Mouse (Mus musculus): Measurements from ENCODE around the gene Tex36.

The Tex36 gene

DNA sequence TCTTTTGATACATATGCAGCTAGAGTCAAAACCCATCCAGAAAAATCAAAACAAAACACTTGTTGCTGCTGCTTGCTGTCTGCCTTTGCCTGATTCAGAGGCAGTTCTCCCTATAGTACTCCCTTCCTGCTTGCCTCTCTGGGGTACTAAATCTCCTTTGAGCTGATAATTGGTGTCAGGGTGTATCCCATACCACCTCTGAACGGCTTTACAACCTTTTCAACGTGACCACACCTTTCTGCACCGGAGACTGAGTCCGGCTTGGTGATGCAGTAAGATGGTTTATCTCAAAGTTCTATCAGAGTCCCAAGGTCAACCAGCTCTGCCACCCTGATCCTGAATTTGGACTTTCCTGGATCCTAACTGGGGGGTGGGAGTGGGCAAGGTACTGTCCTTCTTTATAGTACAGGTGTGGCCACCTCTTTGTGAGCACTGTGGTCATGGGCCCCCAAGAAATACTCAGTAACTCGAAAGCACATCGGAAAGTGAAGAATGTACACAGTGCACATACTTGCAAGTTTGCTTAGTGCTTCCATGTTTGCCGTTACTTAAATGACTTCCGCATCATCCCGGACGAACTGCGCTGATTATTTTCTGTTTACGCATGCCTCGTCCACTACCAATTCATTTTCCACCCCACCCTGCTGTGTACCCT is 2.6 kb upstream of the Tex36 start:
- in situ Hi-C loops (cut with MboI, MseI) = loop anchor here in 1 of 2 experiments (10.0 to 25.0 kb wide), 2 partner anchors 567 to 1050 kb away; no protein-coding TSS in a partner anchor

- in situ Hi-C loops (cut with MboI, MseI) = loop anchor here in 1 of 2 experiments (10.0 to 25.0 kb wide), 2 partner anchors 566 to 1052 kb away; no protein-coding TSS in a partner anchor
Measured at GRCm38 (mm10) chr7:133603156-133603555, 1.2 kb upstream of the Tex36 start.

- in situ Hi-C loops (cut with MboI, MseI) = loop anchor here in 1 of 2 experiments (10.0 to 25.0 kb wide), 2 partner anchors 563 to 1054 kb away; no protein-coding TSS in a partner anchor
Measured at GRCm38 (mm10) chr7:133600558-133600957, 1.4 kb downstream of the Tex36 start.

- in situ Hi-C loops (cut with MboI, MseI) = loop anchor here in 1 of 2 experiments (10.0 kb wide), 1 partner anchor 237 kb away; no protein-coding TSS in a partner anchor
Measured at GRCm38 (mm10) chr7:133591750-133592149, 10.2 kb downstream of the Tex36 start.

GRCm38 (mm10) chr7:133583216-133583615 is 18.7 kb downstream of the Tex36 start:
- in situ Hi-C loops (cut with MboI, MseI) = no loop called here

- in situ Hi-C loops (cut with MboI, MseI) = no loop called here
Measured at GRCm38 (mm10) chr7:133580296-133580640, 21.7 kb downstream of the Tex36 start.

DNA sequence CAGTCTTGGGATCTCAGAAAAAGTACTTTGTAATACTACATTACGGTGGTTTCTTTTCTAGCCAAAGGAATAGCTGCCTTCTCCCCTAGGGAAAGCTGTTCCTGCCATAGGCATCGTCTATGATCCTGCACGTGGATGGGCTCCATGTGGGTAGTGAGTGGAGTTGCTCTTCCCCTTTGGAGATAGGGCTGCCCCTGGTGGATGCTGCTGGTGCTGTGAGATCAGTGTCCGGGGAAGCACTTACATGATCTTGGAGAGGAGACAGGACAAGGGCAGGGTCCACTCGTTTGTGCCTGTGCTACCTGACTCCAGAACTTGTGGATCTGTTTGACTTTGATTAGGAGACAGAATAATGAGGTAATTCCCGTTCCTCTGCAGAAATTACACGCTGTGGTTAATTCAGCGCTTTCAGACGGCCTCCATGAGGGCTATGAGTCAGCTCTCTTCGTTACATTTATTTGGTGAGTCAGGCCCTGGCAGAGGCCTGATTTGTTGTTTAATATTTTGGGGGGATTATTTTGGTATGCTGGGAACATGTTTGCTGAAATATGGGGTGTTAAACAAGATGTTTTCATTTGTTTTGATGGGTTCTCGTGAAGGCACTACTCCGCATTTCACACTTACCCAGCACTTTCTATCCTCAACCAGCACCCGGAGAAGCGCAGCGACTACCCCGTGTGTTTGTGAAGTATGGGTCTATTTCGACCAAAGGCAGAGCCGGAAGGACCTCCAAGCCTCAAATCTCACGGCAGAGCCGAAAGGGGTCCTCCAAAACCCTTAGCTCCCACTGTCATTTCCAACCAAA is 22.3 kb downstream of the Tex36 start:
- in situ Hi-C loops (cut with MboI, MseI) = no loop called here

GRCm38 (mm10) chr7:133576825-133577224 is 25.1 kb downstream of the Tex36 start:
- in situ Hi-C loops (cut with MboI, MseI) = no loop called here

- in situ Hi-C loops (cut with MboI, MseI) = no loop called here
Measured at GRCm38 (mm10) chr7:133576281-133576680, 25.7 kb downstream of the Tex36 start.

- in situ Hi-C loops (cut with MboI, MseI) = loop anchor here in 1 of 2 experiments (25.0 kb wide), 1 partner anchor 1560 kb away; no protein-coding TSS in a partner anchor
Measured at GRCm38 (mm10) chr7:133571927-133572326, 30.0 kb downstream of the Tex36 start.

DNA sequence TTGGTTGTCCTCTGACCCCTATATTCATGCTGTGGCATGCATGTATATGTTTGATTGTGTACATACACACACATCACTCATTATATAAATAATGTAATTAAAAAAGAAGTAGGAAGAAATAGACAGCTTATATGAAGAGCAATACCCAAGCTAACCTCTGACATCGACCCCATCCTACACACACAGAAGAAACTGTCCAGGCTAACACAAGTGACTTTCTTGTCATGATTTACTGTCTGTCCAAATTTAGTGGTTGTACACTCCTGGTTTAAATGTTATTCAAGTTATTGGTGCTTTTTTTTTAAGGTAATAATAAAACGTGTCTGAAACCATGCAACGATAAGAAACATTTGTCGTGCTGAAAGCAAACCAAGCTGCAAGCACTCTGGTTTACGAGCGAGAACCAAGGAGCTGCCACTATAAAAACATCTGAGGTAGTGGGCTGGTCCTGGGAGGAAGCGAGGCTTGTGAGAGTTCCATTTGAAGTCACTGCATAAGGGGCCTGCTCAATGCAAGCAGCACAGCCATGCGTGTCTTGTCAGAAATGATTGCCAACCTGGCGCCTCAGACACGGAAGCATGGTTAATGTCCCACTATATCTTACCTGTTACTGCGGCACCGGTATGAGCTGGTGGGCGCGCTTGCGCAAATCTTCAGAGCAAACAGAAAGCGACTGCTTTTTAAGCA is 32.6 kb downstream of the Tex36 start:
- in situ Hi-C loops (cut with MboI, MseI) = loop anchor here in 1 of 2 experiments (25.0 kb wide), 1 partner anchor 1557 kb away; no protein-coding TSS in a partner anchor

- in situ Hi-C loops (cut with MboI, MseI) = loop anchor here in 1 of 2 experiments (25.0 kb wide), 1 partner anchor 1552 kb away; no protein-coding TSS in a partner anchor
Measured at GRCm38 (mm10) chr7:133564600-133564999, 37.4 kb downstream of the Tex36 start.

DNA sequence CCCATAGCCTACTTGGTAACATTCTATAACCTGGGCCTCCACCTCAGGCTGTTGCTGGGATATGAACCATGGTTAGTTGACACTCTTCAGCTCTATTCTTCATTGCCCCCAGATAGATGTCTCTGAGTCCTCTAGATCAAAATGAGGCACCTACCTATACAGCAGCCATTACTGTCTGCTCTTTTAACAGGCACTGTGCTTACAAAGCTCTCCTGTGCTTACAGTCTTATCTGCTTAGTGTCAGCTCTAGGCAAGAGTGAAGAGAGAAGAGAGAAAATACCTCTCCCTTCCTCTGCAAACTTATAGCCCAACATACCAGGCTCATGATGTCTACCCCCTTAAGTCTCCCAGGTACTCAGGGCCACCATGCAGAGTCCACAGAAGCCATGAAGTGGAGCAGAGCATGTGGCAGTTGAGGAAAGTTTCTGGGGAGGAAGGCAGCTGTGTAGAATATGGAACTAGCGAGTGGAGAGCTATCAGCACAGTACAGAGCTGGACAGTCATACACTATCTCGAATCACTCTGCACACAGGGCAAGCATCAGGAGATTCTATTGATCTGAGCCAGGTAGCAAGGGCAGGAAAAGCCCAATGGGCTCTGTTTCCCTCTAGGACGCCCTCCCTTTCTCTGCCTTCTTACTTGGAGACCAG is 38.7 kb downstream of the Tex36 start:
- in situ Hi-C loops (cut with MboI, MseI) = loop anchor here in 1 of 2 experiments (25.0 kb wide), 1 partner anchor 1551 kb away; no protein-coding TSS in a partner anchor

GRCm38 (mm10) chr7:133555786-133556492 is 46.0 kb downstream of the Tex36 start:
- in situ Hi-C loops (cut with MboI, MseI) = loop anchor here in 1 of 2 experiments (25.0 kb wide), 1 partner anchor 1544 kb away; no protein-coding TSS in a partner anchor

DNA sequence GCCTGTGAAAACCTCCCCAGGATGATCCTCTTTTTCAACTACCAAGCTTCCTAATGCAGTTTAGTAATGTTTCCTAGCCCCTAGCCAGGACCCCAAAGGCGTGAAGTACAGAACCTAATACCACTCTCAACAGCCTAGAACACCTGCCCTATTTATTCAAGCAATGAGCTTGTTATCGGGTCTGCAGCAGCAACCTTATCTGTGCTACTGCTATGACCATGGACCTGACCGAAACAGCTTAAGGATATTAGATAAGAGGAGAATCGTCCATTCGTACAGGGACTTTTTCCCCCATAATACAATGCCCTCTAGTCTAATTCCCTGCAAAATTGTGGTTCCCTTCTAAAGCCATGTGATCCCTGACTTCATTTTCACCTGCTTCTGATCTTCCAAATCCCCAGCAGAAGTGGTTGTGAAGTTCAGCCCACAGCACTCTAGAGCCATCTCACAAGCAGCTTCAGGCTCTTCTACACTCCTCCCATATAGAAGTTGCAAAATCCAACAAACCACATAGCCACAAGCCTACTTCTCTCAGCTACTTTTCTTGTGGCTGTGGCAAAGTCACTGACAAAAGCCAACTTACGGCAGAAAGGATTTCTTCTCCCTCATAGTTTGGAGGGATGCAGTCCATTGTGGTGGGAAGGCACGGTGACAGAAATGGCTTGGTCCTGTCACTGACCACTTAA is 49.5 kb downstream of the Tex36 start:
- in situ Hi-C loops (cut with MboI, MseI) = loop anchor here in 1 of 2 experiments (25.0 kb wide), 1 partner anchor 1540 kb away; no protein-coding TSS in a partner anchor

GRCm38 (mm10) chr7:133551000-133551399 is 51.0 kb downstream of the Tex36 start:
- in situ Hi-C loops (cut with MboI, MseI) = loop anchor here in 1 of 2 experiments (25.0 kb wide), 1 partner anchor 1539 kb away; no protein-coding TSS in a partner anchor

DNA sequence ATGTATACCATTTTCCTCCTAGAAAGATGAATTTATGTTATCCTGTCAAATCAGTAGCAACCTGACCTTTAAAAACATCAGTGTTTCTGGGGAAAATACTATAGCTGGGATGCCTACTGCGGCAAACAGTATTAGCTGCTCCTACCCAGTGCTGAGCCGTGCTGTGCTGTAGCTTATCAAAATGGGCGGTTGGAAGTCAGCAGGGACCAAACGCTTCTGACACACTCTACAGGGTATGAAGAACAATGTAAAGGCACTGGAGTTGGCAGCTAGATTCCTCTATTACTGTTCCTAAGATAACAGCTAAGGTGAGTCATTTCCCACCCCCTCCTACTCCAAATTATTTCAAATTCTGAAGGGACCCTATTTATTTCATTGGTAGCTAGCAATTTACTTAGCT is 53.5 kb downstream of the Tex36 start:
- in situ Hi-C loops (cut with MboI, MseI) = no loop called here

- in situ Hi-C loops (cut with MboI, MseI) = no loop called here
Measured at GRCm38 (mm10) chr7:133545631-133546030, 56.3 kb downstream of the Tex36 start.

- in situ Hi-C loops (cut with MboI, MseI) = no loop called here
Measured at GRCm38 (mm10) chr7:133544966-133545365, 57.0 kb downstream of the Tex36 start.

GRCm38 (mm10) chr7:133543131-133543530 is 58.8 kb downstream of the Tex36 start:
- in situ Hi-C loops (cut with MboI, MseI) = no loop called here
